Mouse (Mus musculus) mesoderm, embryonic 11.5 days (tissue): ENCODE data around the gene Sema4d.

Experiments
- DNase-seq: peaks from one replicate; pipeline ENCODE4 v3.0.0-alpha.2; 2012; ENCODE audit warnings: low read depth, low spot score

Gene Sema4d

DNA sequence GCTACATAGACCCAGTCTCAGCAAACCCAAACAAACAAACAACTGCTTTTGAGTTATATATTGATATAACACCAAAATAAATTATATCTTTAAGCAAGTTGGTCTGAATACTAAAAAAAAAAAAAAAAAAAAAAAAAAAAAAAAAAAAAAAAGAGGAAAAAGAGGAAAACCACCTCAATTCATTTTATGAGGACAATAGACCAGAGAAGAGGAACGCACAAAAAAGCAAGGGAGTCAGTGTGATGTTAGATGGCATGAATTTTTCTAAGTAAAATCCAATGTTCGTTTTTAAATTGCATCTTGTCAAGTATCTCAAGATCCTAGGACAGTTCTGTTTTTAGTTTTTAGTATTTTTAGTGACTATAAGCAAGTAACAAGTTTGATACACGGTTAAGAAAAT, 152.1 kb downstream of the Sema4d start:
- no peak for DNase-seq

DNA sequence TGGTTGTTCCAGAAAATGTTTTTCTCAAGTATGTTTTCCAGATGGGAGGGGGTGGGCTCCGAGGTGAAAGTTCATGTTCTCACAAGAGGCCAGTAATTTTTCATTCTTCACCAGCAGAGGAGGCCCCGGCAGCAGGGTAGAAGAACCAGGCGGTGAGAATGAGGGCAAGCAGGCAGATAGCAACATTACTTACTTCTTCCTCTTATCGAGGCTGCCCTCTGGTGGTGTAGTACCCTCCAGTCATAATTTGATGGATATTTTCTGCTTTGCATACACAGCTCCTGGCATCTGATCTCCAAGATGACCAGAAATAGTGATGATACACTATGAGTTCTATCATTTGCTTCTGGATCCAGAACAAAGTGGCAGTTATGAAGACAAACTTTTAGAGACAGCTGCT, 154.6 kb downstream of the Sema4d start:
- no peak for DNase-seq
